Mouse (Mus musculus) kidney, adult 2 months (tissue): Measurements from ENCODE around the gene Samd4b.

ENCODE experiments used
- CTCF ChIP-seq: fragments of 200-500 bp; conservative IDR thresholded peaks from 2 replicates; pipeline ENCODE4 v1.5.1; 2011; ENCODE audit warnings: low read depth, mild to moderate bottlenecking, control low read depth, low read length, moderate library complexity, mixed read lengths; ENCODE audit not compliant: insufficient read depth, insufficient read length
- POLR2A ChIP-seq: fragments of 200-500 bp; IDR thresholded peaks from one replicate; pipeline ENCODE4 v1.6.1; 2011; ENCODE audit warnings: low read depth, low read length, control low read depth

GRCm38 (mm10) chr7:28435660-28436259, 162.2 kb downstream of the Samd4b start:
- TF ChIP-seq POLR2A: no peak
- TF ChIP-seq CTCF: no peak
